Mouse (Mus musculus) hindbrain, postnatal 0 days (tissue): ENCODE measurements at regions not wholly inside any gene's neighbourhood (a gene's known extent, or its start where the extent isn't known, plus 50 kb on each side); places are given as distances from the start of the nearest gene placed in this dataset.

ENCODE experiments used
- ATAC-seq: fragments of 200-750 bp; cut with Nextera tagmentation; 2 replicates; pipeline ENCODE4 v1.8.0; 2017; ENCODE audit warnings: mild to moderate bottlenecking, moderate TSS enrichment, moderate library complexity
- DNase-seq: peaks from one replicate; pipeline ENCODE4 v3.0.0-alpha.2; 2015; ENCODE audit warnings: low spot score
- H3K27ac ChIP-seq: fragments of 300-500 bp; sonication (generic); 2 replicates; pipeline ENCODE4 v1.5.1; 2014; ENCODE audit warnings: mild to moderate bottlenecking
- H3K27me3 ChIP-seq: fragments of 300-500 bp; sonication (generic); 2 replicates; pipeline ENCODE4 v1.6.1; 2014; ENCODE audit warnings: low read length, mixed read lengths; ENCODE audit not compliant: insufficient read depth
- H3K36me3 ChIP-seq: fragments of 300-500 bp; sonication (generic); 2 replicates; pipeline ENCODE4 v1.6.1; 2014; ENCODE audit warnings: low read length, mixed read lengths; ENCODE audit not compliant: insufficient read depth
- H3K4me1 ChIP-seq: fragments of 300-500 bp; sonication (generic); 2 replicates; pipeline ENCODE4 v1.6.1; 2014; ENCODE audit warnings: antibody characterized with exemption, low read length, mixed read lengths; ENCODE audit not compliant: insufficient read depth
- H3K4me2 ChIP-seq: fragments of 300-500 bp; sonication (generic); 2 replicates; pipeline ENCODE4 v1.6.1; 2014; ENCODE audit warnings: low read depth, mild to moderate bottlenecking, low read length, moderate library complexity, mixed read lengths
- H3K4me3 ChIP-seq: fragments of 300-500 bp; sonication (generic); 2 replicates; pipeline ENCODE4 v1.5.1; 2014; ENCODE audit warnings: low read length
- H3K9ac ChIP-seq: fragments of 300-500 bp; sonication (generic); replicated peaks from 2 replicates; pipeline ENCODE4 v1.6.1; 2014; ENCODE audit warnings: mild to moderate bottlenecking, low read length, moderate library complexity, mixed read lengths
- H3K9me3 ChIP-seq: fragments of 300-500 bp; sonication (generic); 2 replicates; pipeline ENCODE4 v1.6.1; 2016; ENCODE audit warnings: low read length, mixed read lengths
- CTCF ChIP-seq: IDR thresholded peaks from 2 replicates; pipeline ENCODE4 v1.5.1; 2016; ENCODE audit warnings: antibody characterized with exemption, control low read depth, low read depth
- WGBS: fragments of 180-500 bp; shearing (Covaris S2); extraction: QIAGEN DNeasy Blood & Tissue Kit; methylation state at CpG from one replicate; pipeline ENCODE4 v1.1.7; 2014; 5-methylcytosine and 5-hydroxymethylcytosine counted together
- microRNA-seq, 2 experiments: library from miRNA; unstranded; fragments of <30 nt; microRNA quantifications; one replicate each; pipeline ENCODE4; 2016

GRCm38 (mm10) chr10:126257171-126257570 lies 291.2 kb downstream of the Lrig3 start:
- no peaks in the 10 kb centered on the region for H3K9me3 ChIP-seq
- H3K4me2 ChIP-seq, result no peak overlapping the region
- no peaks in the 10 kb centered on the region for H3K36me3 ChIP-seq
- no peak for TF ChIP-seq CTCF
- ATAC-seq (no peak), DNase-seq (no peak)
- H3K9ac ChIP-seq, result no peak overlapping the region
- H3K4me3 ChIP-seq, result no peak overlapping the region
- H3K27ac ChIP-seq, result no peak overlapping the region
- no peaks in the 10 kb centered on the region for H3K27me3 ChIP-seq
- 56% methylated on average over 8 of the region's 8 CpGs for WGBS
- no peaks in the 10 kb centered on the region for H3K4me1 ChIP-seq

- no peak for DNase-seq
- H3K27me3 ChIP-seq, result no peaks in the 10 kb centered on the region
- H3K9ac ChIP-seq, result no peak overlapping the region
- no peak for TF ChIP-seq CTCF
- no peaks in the 10 kb centered on the region for H3K36me3 ChIP-seq
- 89% methylated on average over 4 of the region's 4 CpGs for WGBS
- H3K4me1 ChIP-seq, result no peaks in the 10 kb centered on the region
- no peak overlapping the region for H3K4me3 ChIP-seq
- ATAC-seq, result no peak
- H3K4me2 ChIP-seq, result no peak overlapping the region
- H3K27ac ChIP-seq, result no peak overlapping the region
- no peaks in the 10 kb centered on the region for H3K9me3 ChIP-seq
Observed at GRCm38 (mm10) chr10:126254198-126254597, 288.2 kb downstream of the Lrig3 start.

DNA sequence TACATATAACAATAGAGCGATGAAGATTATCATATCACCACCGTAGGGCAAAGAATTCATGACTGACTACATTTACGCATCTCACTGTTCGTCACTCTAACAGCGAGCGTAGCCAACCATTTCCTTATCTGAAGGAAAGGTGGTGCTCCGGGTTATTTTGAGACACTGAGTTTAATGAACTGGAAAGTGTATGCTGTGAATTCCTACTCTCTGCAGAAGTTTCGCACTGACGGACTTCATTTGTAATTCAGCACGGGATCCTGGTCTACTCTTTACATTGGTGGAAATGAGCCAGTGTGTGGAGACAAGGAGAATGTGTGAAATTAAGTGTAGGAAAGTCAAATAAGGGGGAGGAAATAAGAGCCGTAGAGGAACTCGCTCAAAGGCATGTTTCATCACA lies 283.2 kb downstream of the Lrig3 start:
- Histone ChIP-seq H3K27ac (no peak overlapping the region), H3K27me3 (no peaks in the 10 kb centered on the region), H3K9ac (no peak overlapping the region), H3K4me1 (no peaks in the 10 kb centered on the region), H3K4me2 (peak overlapping the region; percentile 23; the same call in 1 of the 2 replicates), H3K36me3 (no peaks in the 10 kb centered on the region), H3K9me3 (no peaks in the 10 kb centered on the region), H3K4me3 (no peak overlapping the region)
- ATAC-seq (no peak), DNase-seq (no peak)
- no peak for TF ChIP-seq CTCF
- 57% methylated on average over 12 of the region's 12 CpGs for WGBS

DNA sequence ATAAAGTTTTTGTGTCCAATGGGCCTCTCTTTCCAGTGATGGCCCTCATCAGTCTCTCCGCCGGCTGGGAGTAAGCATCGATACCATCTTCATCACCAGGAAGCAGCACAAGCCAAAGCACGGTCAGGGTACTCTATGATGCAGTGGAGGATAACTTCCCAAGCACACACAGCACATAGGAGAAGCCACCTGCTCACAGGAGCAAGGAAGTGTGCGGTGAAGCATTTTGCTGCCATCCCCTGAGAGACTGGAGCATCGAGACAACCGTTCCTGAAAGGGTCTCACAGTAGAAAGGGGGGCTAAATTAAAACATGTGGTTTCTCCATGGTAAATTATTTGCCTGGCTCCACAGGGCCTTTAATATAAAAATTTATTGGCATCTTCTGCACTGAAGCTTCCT lies 277.1 kb downstream of the Lrig3 start:
- Histone ChIP-seq H3K36me3 (no peaks in the 10 kb centered on the region), H3K9ac (no peak overlapping the region), H3K27ac (no peak overlapping the region), H3K9me3 (no peaks in the 10 kb centered on the region), H3K4me2 (no peak overlapping the region), H3K4me1 (no peaks in the 10 kb centered on the region), H3K4me3 (no peak overlapping the region), H3K27me3 (no peaks in the 10 kb centered on the region)
- no peak for TF ChIP-seq CTCF
- DNase-seq, result no peak
- no peak for ATAC-seq
- WGBS, result 74% methylated on average over 7 of the region's 7 CpGs

- no peak for TF ChIP-seq CTCF
- 53% methylated on average over 4 of the region's 4 CpGs for WGBS
- no peaks in the 10 kb centered on the region for H3K36me3 ChIP-seq
- no peaks in the 10 kb centered on the region for H3K27me3 ChIP-seq
- ATAC-seq (no peak), DNase-seq (no peak)
- H3K4me3 ChIP-seq, result no peak overlapping the region
- H3K27ac ChIP-seq, result no peak overlapping the region
- H3K4me1 ChIP-seq, result no peaks in the 10 kb centered on the region
- H3K4me2 ChIP-seq, result no peak overlapping the region
- H3K9ac ChIP-seq, result no peak overlapping the region
- no peaks in the 10 kb centered on the region for H3K9me3 ChIP-seq
Observed at GRCm38 (mm10) chr10:126239536-126239935, 273.6 kb downstream of the Lrig3 start.

Small RNA genes lying in the stretch of these regions (microRNA-seq; reads per million reads assigned to microRNA genes)
- gene Mir378d, result 5.4 to 8.6 reads per million in 2 experiments
